Mouse (Mus musculus) cerebellum, postnatal 4 days (tissue): ENCODE measurements around the gene Sorcs3.

Source experiments
- DNase-seq, 2 experiments: peaks; one replicate each; pipeline ENCODE4 v3.0.0; 2022; ENCODE audit warnings: low spot score in 2 of 2, mixed read lengths in 1 of 2

The Sorcs3 gene

GRCm38 (mm10) chr19:48371787-48372186 is 166.0 kb downstream of the Sorcs3 start:
- DNase-seq = no peak

GRCm38 (mm10) chr19:48378006-48378540 is 172.2 kb downstream of the Sorcs3 start:
- peak in 1 of 2 experiments; percentile 3 for DNase-seq

GRCm38 (mm10) chr19:48391551-48391950 is 185.7 kb downstream of the Sorcs3 start:
- DNase-seq = no peak

- no peak for DNase-seq
Observed at GRCm38 (mm10) chr19:48404774-48405495, 199.1 kb downstream of the Sorcs3 start.

GRCm38 (mm10) chr19:48408221-48408620 is 202.4 kb downstream of the Sorcs3 start:
- no peak for DNase-seq

GRCm38 (mm10) chr19:48411332-48411731 is 205.5 kb downstream of the Sorcs3 start:
- DNase-seq = peak in 1 of 2 experiments; percentile 11

GRCm38 (mm10) chr19:48413836-48414235 is 208.0 kb downstream of the Sorcs3 start:
- DNase-seq = peak in 1 of 2 experiments; percentile 30

- no peak for DNase-seq
Observed at GRCm38 (mm10) chr19:48418356-48418755, 212.5 kb downstream of the Sorcs3 start.

GRCm38 (mm10) chr19:48429263-48429662 is 223.4 kb downstream of the Sorcs3 start:
- DNase-seq = no peak

GRCm38 (mm10) chr19:48429755-48430154 is 223.9 kb downstream of the Sorcs3 start:
- no peak for DNase-seq

GRCm38 (mm10) chr19:48430328-48430727 is 224.5 kb downstream of the Sorcs3 start:
- no peak for DNase-seq

GRCm38 (mm10) chr19:48438450-48438849 is 232.6 kb downstream of the Sorcs3 start:
- DNase-seq = no peak

- no peak for DNase-seq
Observed at GRCm38 (mm10) chr19:48461141-48461540, 255.3 kb downstream of the Sorcs3 start.

- DNase-seq = no peak
Observed at GRCm38 (mm10) chr19:48462426-48462825, 256.6 kb downstream of the Sorcs3 start.

GRCm38 (mm10) chr19:48463494-48463893 is 257.7 kb downstream of the Sorcs3 start:
- DNase-seq = no peak

- no peak for DNase-seq
Observed at GRCm38 (mm10) chr19:48467471-48467870, 261.6 kb downstream of the Sorcs3 start.

- DNase-seq = peak in 1 of 2 experiments; percentile 9
Observed at GRCm38 (mm10) chr19:48469791-48470410, 264.1 kb downstream of the Sorcs3 start.

GRCm38 (mm10) chr19:48471927-48472326 is 266.1 kb downstream of the Sorcs3 start:
- no peak for DNase-seq

GRCm38 (mm10) chr19:48475784-48476410 is 270.1 kb downstream of the Sorcs3 start:
- no peak for DNase-seq

- no peak for DNase-seq
Observed at GRCm38 (mm10) chr19:48478864-48479263, 273.0 kb downstream of the Sorcs3 start.

- DNase-seq = peak in 1 of 2 experiments; percentile 22
Observed at GRCm38 (mm10) chr19:48482946-48483345, 277.1 kb downstream of the Sorcs3 start.

GRCm38 (mm10) chr19:48491111-48491510 is 285.3 kb downstream of the Sorcs3 start:
- no peak for DNase-seq
